9 mouse cellular contexts compared by ENCODE assay signal in genomic region chr10:97842574-97842973, GRCm38 (mm10).
DNase-seq lines count a peak whose midpoint lies in the region; ATAC-seq lines count a peak whose summit lies in the region.
"Had no signal": no experiment of that assay in that cellular context is flagged by ENCODE, and none has a peak within 500 bp of the region (broad histone marks: within the 10 kb centered on the region; RNA-seq: fewer than 3 reads in every experiment).

No protein-coding gene starts in this region.

- peak; percentile 97 for ATAC-seq in frontal cortex, adult (ENCODE audit: low TSS enrichment)
- no peak for ATAC-seq in megakaryocyte-erythroid progenitor cell, adult 5-6 weeks (replicated peaks; ENCODE audit: low FRiP score, low TSS enrichment, poor library complexity, severe bottlenecking)

- DNase-seq in frontal cortex, postnatal 14 days (ENCODE audit: low spot score in 2 of 2), result no peak
- DNase-seq in left cerebral cortex, postnatal 14 days (ENCODE audit: low spot score in 2 of 2), result peak; percentile 8 to 15
- DNase-seq in left cerebral cortex, postnatal 10 days (ENCODE audit: extremely low spot score in 1 of 2, low spot score in 2 of 2), result no peak
- peak; percentile 43 for DNase-seq in 3T3-L1 (ENCODE audit: low read depth, low spot score)
- peak; percentile 55 for DNase-seq in adipocyte (ENCODE audit: low spot score)
- DNase-seq in cerebellum, adult 11 months, result no peak
- DNase-seq: right cerebral cortex, postnatal 14 days had no signal

- intact Hi-C loops in left cerebral cortex, postnatal 14 days (cut with DNase I), result loop anchor here (10.0 kb wide), 1 partner anchor 1242 kb away; no protein-coding TSS in a partner anchor
- intact Hi-C loops in left cerebral cortex, postnatal 10 days (cut with DNase I), result no loop called here

Comparison
In these comparisons a context has a peak if more than half of its experiments do, and no peak if none do; other contexts are left out.
1. DNase-seq: peak in left cerebral cortex, postnatal 14 days (2 of 2), 3T3-L1 (single experiment) and adipocyte (single experiment); none in frontal cortex, postnatal 14 days (0 of 2), left cerebral cortex, postnatal 10 days (0 of 2) and cerebellum, adult 11 months (single experiment).